Mouse (Mus musculus): ENCODE results near the gene Clmn. TPM values are rescaled to one million over a fixed set of nuclear protein-coding genes. Genes with fewer than 3 reads are reported as not detected.
"Not testable (repeated sequence)": the region's sequence is repeated elsewhere in the genome, so short reads cannot be mapped to it uniquely, and the experiment has no call there.

Gene Clmn
- total RNA-seq, 2 experiments from 2014 or later, result 6.2 TPM

GRCm38 (mm10) chr12:104844279-104844678 lies 20.6 kb downstream of the Clmn start:
- DNase-seq (ENCODE audit: low spot score in 2 of 2), result no peak

DNA sequence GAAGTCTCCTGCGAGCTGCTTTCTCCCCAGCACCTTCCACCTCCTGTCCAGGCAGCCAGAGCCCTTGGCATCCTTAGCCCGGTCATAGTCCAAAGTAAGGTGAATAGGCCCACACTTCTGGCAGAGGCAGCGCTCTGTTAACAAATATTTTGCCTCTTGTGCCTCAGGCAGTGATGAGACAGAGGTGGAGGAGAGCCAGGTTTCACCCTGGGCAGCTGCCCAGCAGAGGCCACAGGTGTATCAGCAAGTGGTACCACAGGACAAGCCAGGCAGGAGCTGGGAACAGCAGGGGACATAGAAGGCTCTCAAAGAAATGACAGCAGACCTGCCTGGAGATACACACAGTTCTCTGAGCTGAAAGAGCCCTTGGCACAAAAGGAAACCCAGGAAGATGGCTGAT lies 23.6 kb downstream of the Clmn start:
- no peak for DNase-seq (ENCODE audit: low spot score in 2 of 2)

DNA sequence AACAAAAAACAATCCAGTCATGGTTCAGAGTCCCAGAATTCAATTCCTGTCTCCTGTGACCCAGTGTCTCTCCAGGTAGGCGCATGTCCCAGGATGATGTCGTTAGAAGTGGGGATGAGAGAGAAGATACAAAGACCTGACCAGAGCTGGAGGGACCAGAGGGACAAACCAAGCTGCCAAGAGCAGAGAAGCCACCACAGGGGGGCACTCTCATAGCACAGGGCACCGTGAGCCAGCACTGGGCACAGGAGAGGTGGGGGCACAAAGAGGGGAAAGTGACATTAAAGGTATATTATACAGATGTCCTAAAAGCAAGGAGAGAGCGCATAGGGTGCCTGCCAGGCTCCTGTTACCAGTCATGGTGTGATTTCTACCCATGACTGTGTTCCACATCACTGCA lies 25.9 kb downstream of the Clmn start:
- no peak for DNase-seq (ENCODE audit: low spot score in 2 of 2)

- DNase-seq (ENCODE audit: low spot score in 2 of 2), result no peak
Measured at GRCm38 (mm10) chr12:104838462-104838861, 26.4 kb downstream of the Clmn start.

- DNase-seq (ENCODE audit: low spot score in 2 of 2), result no peak
Measured at GRCm38 (mm10) chr12:104837957-104838401, 26.9 kb downstream of the Clmn start.

- peak in 1 of 2 experiments; percentile 38 for DNase-seq (ENCODE audit: low spot score in 2 of 2)
Measured at GRCm38 (mm10) chr12:104837111-104837837, 27.6 kb downstream of the Clmn start.

DNA sequence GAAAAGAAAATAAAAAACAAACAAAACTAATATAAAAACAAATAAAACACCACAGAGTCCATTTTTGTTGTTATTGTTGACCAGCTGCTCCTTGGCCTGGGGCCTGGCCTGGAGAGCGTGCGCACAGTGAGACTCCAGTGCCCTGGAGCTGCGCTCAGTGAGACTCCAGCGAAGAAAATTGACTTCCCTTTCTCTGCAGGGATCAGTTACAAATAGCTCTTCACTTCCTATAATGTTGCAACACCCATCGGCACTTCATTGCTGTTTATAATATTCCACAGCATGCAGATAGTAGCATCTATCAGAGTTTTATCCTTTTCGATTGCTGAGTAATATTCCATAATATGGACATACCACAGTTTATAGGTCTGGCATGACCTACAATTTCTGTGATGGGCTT lies 28.6 kb downstream of the Clmn start:
- no peak for DNase-seq (ENCODE audit: low spot score in 2 of 2)

GRCm38 (mm10) chr12:104835369-104836094 lies 29.3 kb downstream of the Clmn start:
- DNase-seq (ENCODE audit: low spot score in 2 of 2), result no peak

GRCm38 (mm10) chr12:104834772-104835171 lies 30.1 kb downstream of the Clmn start:
- DNase-seq (ENCODE audit: low spot score in 2 of 2), result no peak

GRCm38 (mm10) chr12:104830666-104831435 lies 34.0 kb downstream of the Clmn start:
- no peak for DNase-seq (ENCODE audit: low spot score in 2 of 2)

- no peak for DNase-seq (ENCODE audit: low spot score in 2 of 2)
Measured at GRCm38 (mm10) chr12:104830283-104830639, 34.6 kb downstream of the Clmn start.

GRCm38 (mm10) chr12:104829596-104830282 lies 35.1 kb downstream of the Clmn start:
- DNase-seq (ENCODE audit: low spot score in 2 of 2), result peak in 1 of 2 experiments; percentile 58

DNA sequence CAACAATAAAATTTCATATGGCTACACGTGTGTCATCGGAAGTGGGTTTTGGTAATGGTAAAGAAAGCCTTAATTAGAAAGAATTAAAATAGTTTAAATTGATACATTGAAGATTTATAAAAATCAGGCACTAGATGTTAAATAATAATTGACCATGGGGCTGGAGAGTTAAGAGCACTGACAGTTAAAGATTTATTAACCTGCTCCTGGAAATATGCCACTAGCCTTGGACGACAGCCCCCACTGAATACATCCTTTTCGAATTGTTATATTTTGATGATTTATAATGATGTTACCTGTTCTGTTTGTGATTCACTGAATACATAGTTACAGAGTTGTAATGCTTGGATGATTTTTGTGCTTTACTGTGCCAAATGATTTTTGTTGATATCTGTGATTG lies 35.9 kb downstream of the Clmn start:
- not testable (repeated sequence) for DNase-seq (ENCODE audit: low spot score in 2 of 2)

DNA sequence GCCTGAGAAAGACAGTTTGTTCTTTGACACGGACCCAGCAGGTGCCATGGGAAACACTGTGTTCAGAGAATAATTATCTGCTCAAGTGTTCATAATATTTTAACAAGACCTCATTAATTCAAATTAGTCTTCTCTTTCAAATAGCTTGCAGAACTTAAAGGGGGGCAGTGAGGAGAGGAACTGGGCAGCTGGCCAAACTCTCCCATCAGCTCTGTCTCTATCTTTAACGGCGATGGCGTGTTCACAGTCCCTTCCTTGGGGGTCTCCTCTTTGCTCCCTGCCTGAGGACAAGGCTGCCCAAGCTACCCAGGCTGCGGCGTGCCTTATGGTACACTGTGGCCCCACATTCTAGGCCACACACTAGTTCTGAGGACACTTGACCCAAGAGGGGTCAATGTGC lies 37.2 kb downstream of the Clmn start:
- no peak for DNase-seq (ENCODE audit: low spot score in 2 of 2)

GRCm38 (mm10) chr12:104824907-104825267 lies 40.0 kb downstream of the Clmn start:
- DNase-seq (ENCODE audit: low spot score in 2 of 2), result no peak

DNA sequence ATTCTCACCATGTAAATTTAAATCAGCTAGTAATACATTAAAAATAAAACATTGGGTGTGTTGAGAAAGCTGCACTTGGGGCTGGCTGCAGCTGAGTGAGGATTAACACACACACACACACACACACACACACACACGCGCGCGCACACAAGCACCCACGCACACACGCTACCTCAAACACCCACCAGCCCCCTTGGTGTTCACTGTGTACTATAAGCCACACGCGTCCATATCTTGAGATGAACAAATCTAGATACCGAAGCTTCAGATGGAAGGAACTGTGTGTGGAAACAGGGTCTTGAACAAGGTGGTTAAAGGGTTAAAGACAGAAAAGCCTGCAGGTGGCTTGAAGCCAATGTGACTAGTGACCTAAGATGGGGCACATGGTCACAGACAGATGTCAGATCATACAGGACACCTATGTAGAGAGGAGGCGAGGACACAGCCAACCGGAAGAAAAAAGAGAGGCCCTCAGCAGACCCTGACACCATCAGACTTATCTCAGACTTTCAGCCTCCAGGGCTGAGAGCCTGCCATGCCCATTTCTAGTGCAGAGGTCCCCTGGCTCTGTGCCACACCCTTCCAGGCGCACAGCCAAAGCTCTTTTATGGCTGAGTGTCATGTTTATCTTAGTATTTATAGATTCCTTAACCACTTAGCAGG lies 40.5 kb downstream of the Clmn start:
- DNase-seq (ENCODE audit: low spot score in 2 of 2), result peak; percentile 48 to 69

DNA sequence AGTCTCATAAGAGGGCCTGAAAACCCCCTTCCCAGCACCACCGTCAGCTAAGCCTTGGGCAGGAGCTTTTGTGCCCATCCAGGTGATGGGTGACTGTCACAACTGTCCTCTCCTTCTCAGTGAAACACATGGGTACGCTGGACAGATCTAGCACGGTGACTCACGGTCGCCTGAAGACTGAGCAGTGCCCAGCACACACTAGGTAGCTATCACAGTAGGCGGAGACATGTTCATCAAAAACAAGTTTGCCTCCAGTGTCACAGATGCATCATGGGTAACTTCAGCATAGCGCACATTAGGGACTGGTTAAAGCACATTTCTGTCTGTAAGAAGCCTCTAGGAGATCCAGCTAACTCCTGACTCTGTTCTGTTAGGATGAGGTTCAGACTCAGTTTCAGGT lies 41.2 kb downstream of the Clmn start:
- no peak for DNase-seq (ENCODE audit: low spot score in 2 of 2)

DNA sequence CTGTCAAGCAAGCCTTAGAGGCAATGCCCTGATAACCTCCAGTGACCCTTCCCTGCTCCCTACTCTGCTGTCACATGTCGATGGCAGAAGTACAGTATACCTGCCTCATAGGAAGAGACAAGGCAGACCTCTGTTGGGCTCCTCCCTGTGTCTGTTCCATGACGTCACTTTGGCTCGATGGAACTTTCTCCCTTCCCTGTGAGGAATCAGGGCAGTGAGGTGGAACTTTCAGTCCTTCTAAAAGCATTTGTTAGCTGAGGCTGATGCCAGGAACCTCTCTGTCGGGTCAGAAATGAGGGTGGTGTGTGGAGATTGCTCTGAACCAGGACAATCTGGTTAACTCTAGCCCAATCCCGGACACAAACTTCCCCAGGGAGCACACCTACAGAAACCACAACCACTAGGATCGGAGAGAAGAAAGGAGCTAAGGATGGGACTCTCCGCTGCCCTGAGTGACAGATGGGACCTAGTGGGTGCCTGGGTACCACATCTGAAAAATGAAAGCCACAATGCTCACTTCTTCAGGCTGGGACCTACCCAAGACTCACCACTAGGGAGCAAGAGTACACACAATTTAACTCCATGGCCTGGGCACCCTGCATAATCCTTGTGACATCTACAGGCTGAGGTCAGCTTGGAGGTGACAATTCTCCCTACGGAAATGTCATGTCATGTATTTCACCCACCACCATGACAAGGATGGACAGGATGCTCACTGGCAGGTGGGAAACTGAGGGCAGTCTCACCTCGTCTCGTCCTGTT lies 41.9 kb downstream of the Clmn start:
- no peak for DNase-seq (ENCODE audit: low spot score in 2 of 2)

- no peak for DNase-seq (ENCODE audit: low spot score in 2 of 2)
Measured at GRCm38 (mm10) chr12:104822151-104822550, 42.7 kb downstream of the Clmn start.

DNA sequence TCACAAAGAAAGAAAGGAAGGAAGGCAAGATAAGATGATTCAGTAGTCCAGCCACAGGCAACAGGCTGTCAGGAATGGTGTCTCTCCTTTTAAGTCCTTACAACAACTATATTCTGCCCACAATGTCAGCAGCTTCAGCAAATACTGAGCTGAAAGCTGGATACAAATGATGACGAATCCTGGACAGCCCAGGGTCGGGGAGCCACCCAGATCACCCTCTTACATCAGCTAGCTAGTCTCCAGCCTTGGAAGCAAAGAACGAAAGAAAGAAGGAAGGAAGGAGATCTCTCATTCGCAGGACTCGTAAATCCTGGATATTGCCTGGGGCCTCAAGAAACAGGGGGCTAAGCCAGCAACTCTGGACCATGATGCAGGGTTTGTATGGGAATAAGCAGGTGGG lies 44.8 kb downstream of the Clmn start:
- no peak for DNase-seq (ENCODE audit: low spot score in 2 of 2)

All from gastrocnemius, postnatal 4 days (tissue).